Mouse (Mus musculus): Measurements from ENCODE around the gene Hltf. TPM values are rescaled to one million over a fixed set of nuclear protein-coding genes. Genes with fewer than 3 reads are reported as not detected.
"Not testable (repeated sequence)": the region's sequence is repeated elsewhere in the genome, so short reads cannot be mapped to it uniquely, and the experiment has no call there.

Gene Hltf
- polyA plus RNA-seq, 1 experiment = 3.9 TPM

- Histone ChIP-seq H3K4me3 (ENCODE audit: extremely low read depth, insufficient read depth, insufficient read length) (no peak overlapping the region), H3K4me1 (ENCODE audit: control insufficient read depth, insufficient read depth, insufficient read length) (peaks cover 3% of the 10 kb centered on the region; the same call in 1 of the 2 replicates), H3K27me3 (ENCODE audit: control insufficient read depth, insufficient read depth, low read length) (no peaks in the 10 kb centered on the region), H3K36me3 (ENCODE audit: control insufficient read depth, insufficient read depth, low read length) (no peaks in the 10 kb centered on the region), H3K27ac (ENCODE audit: insufficient read depth, low read length) (no peak overlapping the region)
- TF ChIP-seq POLR2A (IDR thresholded peaks at IDR 0.05; ENCODE audit: low read depth, low read length) (no peak), CTCF (IDR thresholded peaks at IDR 0.05; ENCODE audit: extremely low read depth, insufficient read depth, insufficient read length, insufficient replicate concordance) (no peak)
- no peak for DNase-seq (ENCODE audit: low read depth in 1 of 2, low spot score in 2 of 2)
- 92% methylated on average over 4 of the region's 4 CpGs for WGBS
Observed at GRCm38 (mm10) chr3:20036069-20036468, 21.5 kb upstream of the Hltf start.

- H3K4me3 ChIP-seq (ENCODE audit: extremely low read depth, insufficient read depth, insufficient read length); H3K4me1 ChIP-seq (ENCODE audit: control insufficient read depth, insufficient read depth, insufficient read length); H3K36me3 ChIP-seq (ENCODE audit: control insufficient read depth, insufficient read depth, low read length); DNase-seq (ENCODE audit: low read depth in 1 of 2, low spot score in 2 of 2); H3K27ac ChIP-seq (ENCODE audit: insufficient read depth, low read length); H3K27me3 ChIP-seq (ENCODE audit: control insufficient read depth, insufficient read depth, low read length): not testable (repeated sequence)
- 93% methylated on average over 7 of the region's 7 CpGs for WGBS
Observed at GRCm38 (mm10) chr3:20041461-20041860, 16.1 kb upstream of the Hltf start.

- not testable (repeated sequence) for H3K36me3 ChIP-seq (ENCODE audit: control insufficient read depth, insufficient read depth, low read length); H3K27ac ChIP-seq (ENCODE audit: insufficient read depth, low read length); H3K27me3 ChIP-seq (ENCODE audit: control insufficient read depth, insufficient read depth, low read length); H3K4me1 ChIP-seq (ENCODE audit: control insufficient read depth, insufficient read depth, insufficient read length); DNase-seq (ENCODE audit: low read depth in 1 of 2, low spot score in 2 of 2); H3K4me3 ChIP-seq (ENCODE audit: extremely low read depth, insufficient read depth, insufficient read length)
- 78% methylated on average over 3 of the region's 3 CpGs for WGBS
Observed at GRCm38 (mm10) chr3:20044736-20045135, 12.9 kb upstream of the Hltf start.

GRCm38 (mm10) chr3:20058197-20058541 lies 558 bp downstream of the Hltf start:
- H3K27ac ChIP-seq (ENCODE audit: insufficient read depth, low read length) = peak overlapping the region; percentile 66; the same call in 1 of the 2 replicates
- DNase-seq (ENCODE audit: low read depth in 1 of 2, low spot score in 2 of 2) = no peak
- H3K4me3 ChIP-seq (ENCODE audit: extremely low read depth, insufficient read depth, insufficient read length) = peak overlapping the region; percentile 73
- peaks cover 4% of the 10 kb centered on the region for H3K36me3 ChIP-seq (ENCODE audit: control insufficient read depth, insufficient read depth, low read length)
- TF ChIP-seq CTCF (IDR thresholded peaks at IDR 0.05; ENCODE audit: extremely low read depth, insufficient read depth, insufficient read length, insufficient replicate concordance) (no peak), POLR2A (IDR thresholded peaks at IDR 0.05; ENCODE audit: low read depth, low read length) (no peak)
- H3K4me1 ChIP-seq (ENCODE audit: control insufficient read depth, insufficient read depth, insufficient read length) = peaks cover 2% of the 10 kb centered on the region; the same call in 1 of the 2 replicates
- no peaks in the 10 kb centered on the region for H3K27me3 ChIP-seq (ENCODE audit: control insufficient read depth, insufficient read depth, low read length)
- WGBS = under 1% methylated on average over 8 of the region's 9 CpGs

GRCm38 (mm10) chr3:20076145-20077053 lies 18.8 kb downstream of the Hltf start:
- no peak for TF ChIP-seq CTCF (IDR thresholded peaks at IDR 0.05; ENCODE audit: extremely low read depth, insufficient read depth, insufficient read length, insufficient replicate concordance)
- no peak for TF ChIP-seq POLR2A (IDR thresholded peaks at IDR 0.05; ENCODE audit: low read depth, low read length)
- Histone ChIP-seq H3K36me3 (ENCODE audit: control insufficient read depth, insufficient read depth, low read length) (peaks cover 21% of the 10 kb centered on the region), H3K4me1 (ENCODE audit: control insufficient read depth, insufficient read depth, insufficient read length) (no peaks in the 10 kb centered on the region), H3K27me3 (ENCODE audit: control insufficient read depth, insufficient read depth, low read length) (no peaks in the 10 kb centered on the region), H3K27ac (ENCODE audit: insufficient read depth, low read length) (no peak overlapping the region), H3K4me3 (ENCODE audit: extremely low read depth, insufficient read depth, insufficient read length) (no peak overlapping the region)
- WGBS = 76% methylated on average over 11 of the region's 11 CpGs
- DNase-seq (ENCODE audit: low read depth in 1 of 2, low spot score in 2 of 2) = no peak

- no peaks in the 10 kb centered on the region for H3K4me1 ChIP-seq (ENCODE audit: control insufficient read depth, insufficient read depth, insufficient read length)
- H3K36me3 ChIP-seq (ENCODE audit: control insufficient read depth, insufficient read depth, low read length) = peaks cover 28% of the 10 kb centered on the region
- H3K27me3 ChIP-seq (ENCODE audit: control insufficient read depth, insufficient read depth, low read length) = no peaks in the 10 kb centered on the region
- 86% methylated on average over 3 of the region's 3 CpGs for WGBS
- no peak for TF ChIP-seq CTCF (IDR thresholded peaks at IDR 0.05; ENCODE audit: extremely low read depth, insufficient read depth, insufficient read length, insufficient replicate concordance)
- no peak for TF ChIP-seq POLR2A (IDR thresholded peaks at IDR 0.05; ENCODE audit: low read depth, low read length)
- no peak overlapping the region for H3K4me3 ChIP-seq (ENCODE audit: extremely low read depth, insufficient read depth, insufficient read length)
- no peak for DNase-seq (ENCODE audit: low read depth in 1 of 2, low spot score in 2 of 2)
- no peak overlapping the region for H3K27ac ChIP-seq (ENCODE audit: insufficient read depth, low read length)
Observed at GRCm38 (mm10) chr3:20082161-20082560, 24.6 kb downstream of the Hltf start.

GRCm38 (mm10) chr3:20103830-20104229 lies 46.2 kb downstream of the Hltf start:
- no peak for DNase-seq (ENCODE audit: low read depth in 1 of 2, low spot score in 2 of 2)
- Histone ChIP-seq H3K4me1 (ENCODE audit: control insufficient read depth, insufficient read depth, insufficient read length) (no peaks in the 10 kb centered on the region), H3K36me3 (ENCODE audit: control insufficient read depth, insufficient read depth, low read length) (peaks cover 9% of the 10 kb centered on the region), H3K4me3 (ENCODE audit: extremely low read depth, insufficient read depth, insufficient read length) (no peak overlapping the region), H3K27ac (ENCODE audit: insufficient read depth, low read length) (no peak overlapping the region), H3K27me3 (ENCODE audit: control insufficient read depth, insufficient read depth, low read length) (no peaks in the 10 kb centered on the region)
- TF ChIP-seq POLR2A (IDR thresholded peaks at IDR 0.05; ENCODE audit: low read depth, low read length) (no peak), CTCF (IDR thresholded peaks at IDR 0.05; ENCODE audit: extremely low read depth, insufficient read depth, insufficient read length, insufficient replicate concordance) (no peak)
- 64% methylated on average over 3 of the region's 3 CpGs for WGBS
